ENCODE assay signal across 13 mouse cellular contexts in the genomic region with DNA sequence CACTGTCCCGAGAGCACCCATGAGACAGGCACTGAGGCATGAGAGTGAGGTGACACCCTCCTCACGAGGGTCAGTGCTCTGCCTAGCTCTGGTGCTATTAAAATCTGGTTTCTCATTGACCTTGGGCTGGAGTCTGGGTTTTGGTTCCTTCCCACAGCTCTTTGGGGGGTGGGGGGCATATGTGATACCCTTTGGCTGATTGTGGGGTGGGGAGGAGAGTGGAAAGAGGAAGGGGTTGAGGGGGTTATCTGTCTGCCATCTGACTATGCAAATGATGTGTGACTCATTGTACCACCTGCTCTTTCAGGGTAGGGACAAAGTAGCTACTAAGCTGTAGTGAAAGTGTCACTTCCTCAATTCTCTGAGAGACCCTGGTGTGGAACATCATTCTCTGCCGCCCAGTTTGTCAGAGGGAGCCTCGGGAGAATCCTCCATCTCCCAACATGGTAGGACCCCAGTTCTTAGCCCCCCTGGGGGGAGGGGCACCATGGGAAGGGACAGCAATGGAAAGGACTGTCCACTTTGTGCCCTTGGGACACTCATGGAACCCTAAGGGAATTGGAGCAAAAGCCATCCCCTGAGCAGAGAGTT. TPM values are rescaled to one million over a fixed set of nuclear protein-coding genes. Genes with fewer than 3 reads are reported as not detected.
DNase-seq lines count a peak whose midpoint lies in the region; ATAC-seq and TF ChIP-seq lines count a peak whose summit lies in the region.
"Had no signal": no experiment of that assay in that cellular context is flagged by ENCODE, and none has a peak within 500 bp of the region (broad histone marks: within the 10 kb centered on the region; RNA-seq: fewer than 3 reads in every experiment).

Gene Tlr9 (plus strand): TSS at position 338 of the 591 bp plus-strand sequence.

- H3K4me2 ChIP-seq in liver, embryonic 13.5 days, result no peak within 1 kb of the TSS
- no peak within 1 kb of the TSS for H3K4me2 ChIP-seq in liver, embryonic 11.5 days
- H3K4me2 ChIP-seq: heart, embryonic 15.5 days; hindbrain, embryonic 15.5 days had no signal

- ATAC-seq in liver, embryonic 13.5 days (ENCODE audit: low read depth), result no peak
- ATAC-seq in liver, embryonic 11.5 days (replicated peaks; ENCODE audit: low FRiP score), result no peak

- H3K9ac ChIP-seq in liver, embryonic 13.5 days, result no peak within 1 kb of the TSS
- H3K9ac ChIP-seq in liver, embryonic 11.5 days (ENCODE audit: low read depth, low read length), result no peak within 1 kb of the TSS
- H3K9ac ChIP-seq: heart, embryonic 15.5 days; hindbrain, embryonic 15.5 days had no signal

- DNase-seq in liver, embryonic 13.5 days, result no peak
- no peak for DNase-seq in liver, embryonic 11.5 days (ENCODE audit: low spot score)
- DNase-seq in spleen, postnatal 36 days (ENCODE audit: low spot score in 2 of 2), result peak; percentile 85 to 89
- no peak for DNase-seq in adrenal gland, postnatal 25 days
- no peak for DNase-seq in cerebellum, adult 2 months
- DNase-seq: cerebellum, adult 8-10 months; kidney, adult 18-20 months; lung, adult 18-20 months; right cerebral cortex, adult 18-20 months had no signal

- H3K79me2 ChIP-seq in macrophage (ENCODE audit: inconsistent target), result peaks cover 48% of the 10 kb centered on the region; the same call in 1 of the 2 replicates

- TF ChIP-seq CTCF in bone marrow, adult 2 months (IDR thresholded peaks at IDR 0.05; ENCODE audit: control insufficient read depth, insufficient read depth, low read length), result no peak
- no peak for TF ChIP-seq CTCF in cerebellum, adult 2 months (IDR thresholded peaks at IDR 0.05; ENCODE audit: borderline replicate concordance, insufficient read depth, low read depth, low read length)

- 27% methylated on average over 4 of the region's 4 CpGs for WGBS in liver, embryonic 13.5 days (ENCODE audit: insufficient replicate concordance)
- 39% methylated on average over 4 of the region's 4 CpGs for WGBS in liver, embryonic 11.5 days
- 2% methylated on average over 4 of the region's 4 CpGs for WGBS in bone marrow, adult 2 months
- 11% methylated on average over 4 of the region's 4 CpGs for WGBS in macrophage (ENCODE audit: missing documents)
- WGBS in cerebellum, adult 2 months, result 70% methylated on average over 4 of the region's 4 CpGs

- H3K27ac ChIP-seq in liver, embryonic 13.5 days, result peak within 1 kb of the TSS; percentile 29; the same call in 1 of the 2 replicates
- no peak within 1 kb of the TSS for H3K27ac ChIP-seq in liver, embryonic 11.5 days (ENCODE audit: low read depth, low read length)
- peak within 1 kb of the TSS; percentile 88 for H3K27ac ChIP-seq in bone marrow, adult 2 months (ENCODE audit: control insufficient read depth, insufficient read depth, low read depth, low read length, poor library complexity)
- peak within 1 kb of the TSS; percentile 79 for H3K27ac ChIP-seq in macrophage
- H3K27ac ChIP-seq in cerebellum, adult 2 months (ENCODE audit: insufficient read depth, low read length), result no peak within 1 kb of the TSS
- H3K27ac ChIP-seq: heart, embryonic 15.5 days; hindbrain, embryonic 15.5 days had no signal

- 0 out of 2 replicates have a peak, but pooled peaks have one; percentile 14 for TF ChIP-seq POLR2A in bone marrow, adult 2 months (IDR thresholded peaks at IDR 0.05; ENCODE audit: borderline replicate concordance, control insufficient read depth, low read depth, low read length)
- TF ChIP-seq POLR2A in cerebellum, adult 2 months (IDR thresholded peaks at IDR 0.05; ENCODE audit: borderline replicate concordance, insufficient read depth, low read length), result no peak

- H3K9me3 ChIP-seq in liver, embryonic 13.5 days (replicated peaks), result no peaks in the 10 kb centered on the region
- H3K9me3 ChIP-seq in liver, embryonic 11.5 days (ENCODE audit: control insufficient read depth, low read length), result no peaks in the 10 kb centered on the region
- H3K9me3 ChIP-seq: heart, embryonic 15.5 days; hindbrain, embryonic 15.5 days had no signal

- peaks cover 15% of the 10 kb centered on the region for H3K4me1 ChIP-seq in liver, embryonic 13.5 days (replicated peaks)
- peaks cover 11% of the 10 kb centered on the region for H3K4me1 ChIP-seq in liver, embryonic 11.5 days (replicated peaks; ENCODE audit: control insufficient read depth, insufficient read depth, low read length)
- H3K4me1 ChIP-seq in bone marrow, adult 2 months (ENCODE audit: control insufficient read depth, insufficient read depth, low read length), result peaks cover 13% of the 10 kb centered on the region
- H3K4me1 ChIP-seq in cerebellum, adult 2 months (ENCODE audit: control insufficient read depth, insufficient read depth, low read length), result 0 out of 2 replicates have a peak, but pooled peaks cover 4% of the 10 kb centered on the region

- no peaks in the 10 kb centered on the region for H3K36me3 ChIP-seq in liver, embryonic 13.5 days
- no peaks in the 10 kb centered on the region for H3K36me3 ChIP-seq in liver, embryonic 11.5 days (ENCODE audit: control insufficient read depth, insufficient read depth, low read length)
- H3K36me3 ChIP-seq in macrophage (ENCODE audit: inconsistent target), result peaks cover 17% of the 10 kb centered on the region; the same call in 1 of the 2 replicates
- H3K36me3 ChIP-seq: heart, embryonic 15.5 days; hindbrain, embryonic 15.5 days had no signal

- H3K4me3 ChIP-seq in liver, embryonic 13.5 days (replicated peaks), result no peak within 1 kb of the TSS
- no peak within 1 kb of the TSS for H3K4me3 ChIP-seq in liver, embryonic 11.5 days (ENCODE audit: low read depth, low read length)
- peak within 1 kb of the TSS; percentile 67 for H3K4me3 ChIP-seq in bone marrow, adult 2 months (replicated peaks; ENCODE audit: control insufficient read depth, low read depth, low read length)
- peak within 1 kb of the TSS; percentile 25; the same call in 1 of the 2 replicates for H3K4me3 ChIP-seq in macrophage (ENCODE audit: inconsistent target)
- H3K4me3 ChIP-seq in cerebellum, adult 2 months (replicated peaks; ENCODE audit: insufficient read depth, low read depth, low read length), result no peak within 1 kb of the TSS
- H3K4me3 ChIP-seq: heart, embryonic 15.5 days; hindbrain, embryonic 15.5 days had no signal

- H3K27me3 ChIP-seq in liver, embryonic 13.5 days, result peaks cover 50% of the 10 kb centered on the region
- peaks cover 34% of the 10 kb centered on the region for H3K27me3 ChIP-seq in liver, embryonic 11.5 days (replicated peaks; ENCODE audit: control insufficient read depth, insufficient read depth, low read length)
- H3K27me3 ChIP-seq in cerebellum, adult 2 months (ENCODE audit: control insufficient read depth, insufficient read depth, low read length), result no peaks in the 10 kb centered on the region

RNA-seq across cellular contexts. Expression of gene Tlr9, which starts in this region (rescaled TPM):
- 0.07 TPM in 1 of 2 replicates, not detected in the other for polyA plus RNA-seq in liver, embryonic 13.5 days (2015; fragmentation: Nextera tagmentation; extraction: Ambion mirVana)
- polyA plus RNA-seq in liver, embryonic 11.5 days (2014; fragmentation: Nextera tagmentation; extraction: Ambion mirVana), result not detected in 2 replicates
- polyA plus RNA-seq in bone marrow, adult 2 months (2011; ENCODE audit: insufficient read depth, insufficient read length, low replicate concordance, missing spikeins), result 0.56 and 3.6 TPM in 2 replicates
- 10 to 100 TPM in 14 of 26 experiments, 1 to 10 TPM in 12; 1.1 to 44.1 (median 13.9) TPM for total RNA-seq in macrophage (2018; cell fraction: chromatin; rRNA removed)
- 100 to 1,000 TPM in 9 of 26 experiments, 10 to 100 TPM in 17; 16.2 to 215 (median 57.2) TPM for total RNA-seq in macrophage (2018; cell fraction: cytosol; rRNA removed)
- total RNA-seq in macrophage (2018; cell fraction: nucleus; rRNA removed), result 100 to 1,000 TPM in 13 of 26 experiments, 10 to 100 TPM in 13; 10.9 to 317 (median 79.4) TPM
- polyA plus RNA-seq in macrophage (2018), result 9.3 to 44.3 TPM (median 27.8 TPM) in 3 replicates
- total RNA-seq in adrenal gland, postnatal 25 days (2021), result 0.67 and 0.85 TPM in 2 replicates
- 0.31 and 0.57 TPM in 2 replicates for polyA plus RNA-seq in cerebellum, adult 2 months (2012; rRNA removed)

Comparison
In these comparisons a context has a peak if more than half of its experiments do, and no peak if none do; other contexts are left out.
1. H3K27ac ChIP-seq: peak in liver, embryonic 13.5 days (single experiment), bone marrow, adult 2 months (single experiment) and macrophage (single experiment); none in liver, embryonic 11.5 days (single experiment) and cerebellum, adult 2 months (single experiment).
2. DNase-seq: peak in spleen, postnatal 36 days (2 of 2); none in liver, embryonic 13.5 days (single experiment), liver, embryonic 11.5 days (single experiment), adrenal gland, postnatal 25 days (single experiment) and cerebellum, adult 2 months (0 of 2).
3. H3K4me3 ChIP-seq: peak in bone marrow, adult 2 months (single experiment) and macrophage (single experiment); none in liver, embryonic 13.5 days (single experiment), liver, embryonic 11.5 days (single experiment) and cerebellum, adult 2 months (single experiment).